Mouse (Mus musculus) lung, postnatal 36 days (tissue): ENCODE results near the gene Hjurp.

Experiments
- DNase-seq: peaks from one replicate; pipeline ENCODE4 v3.0.0; 2022; ENCODE audit warnings: mixed read lengths

The Hjurp gene

GRCm38 (mm10) chr1:88260114-88260513 lies 17.3 kb downstream of the Hjurp start:
- no peak for DNase-seq

GRCm38 (mm10) chr1:88259643-88260024 lies 17.8 kb downstream of the Hjurp start:
- DNase-seq = no peak

- DNase-seq = no peak
Observed at GRCm38 (mm10) chr1:88258881-88259642, 18.4 kb downstream of the Hjurp start.

- no peak for DNase-seq
Observed at GRCm38 (mm10) chr1:88258361-88258760, 19.1 kb downstream of the Hjurp start.

GRCm38 (mm10) chr1:88257681-88258080 lies 19.8 kb downstream of the Hjurp start:
- no peak for DNase-seq

- no peak for DNase-seq
Observed at GRCm38 (mm10) chr1:88256886-88257663, 20.4 kb downstream of the Hjurp start.

- no peak for DNase-seq
Observed at GRCm38 (mm10) chr1:88255989-88256754, 21.3 kb downstream of the Hjurp start.

- no peak for DNase-seq
Observed at GRCm38 (mm10) chr1:88255466-88255857, 22.0 kb downstream of the Hjurp start.

- DNase-seq = no peak
Observed at GRCm38 (mm10) chr1:88254793-88255465, 22.5 kb downstream of the Hjurp start.

- no peak for DNase-seq
Observed at GRCm38 (mm10) chr1:88253540-88253939, 23.9 kb downstream of the Hjurp start.

- no peak for DNase-seq
Observed at GRCm38 (mm10) chr1:88253106-88253505, 24.3 kb downstream of the Hjurp start.

GRCm38 (mm10) chr1:88250023-88250422 lies 27.4 kb downstream of the Hjurp start:
- DNase-seq = no peak

- no peak for DNase-seq
Observed at GRCm38 (mm10) chr1:88249596-88249995, 27.8 kb downstream of the Hjurp start.

- DNase-seq = no peak
Observed at GRCm38 (mm10) chr1:88248658-88249057, 28.8 kb downstream of the Hjurp start.

- DNase-seq = no peak
Observed at GRCm38 (mm10) chr1:88247660-88248059, 29.8 kb downstream of the Hjurp start.

GRCm38 (mm10) chr1:88246386-88246785 lies 31.0 kb downstream of the Hjurp start:
- DNase-seq = no peak

GRCm38 (mm10) chr1:88245881-88246280 lies 31.6 kb downstream of the Hjurp start:
- DNase-seq = no peak

GRCm38 (mm10) chr1:88243861-88244260 lies 33.6 kb downstream of the Hjurp start:
- DNase-seq = no peak

GRCm38 (mm10) chr1:88240579-88240978 lies 36.9 kb downstream of the Hjurp start:
- no peak for DNase-seq

GRCm38 (mm10) chr1:88240072-88240471 lies 37.4 kb downstream of the Hjurp start:
- no peak for DNase-seq

GRCm38 (mm10) chr1:88238771-88239170 lies 38.7 kb downstream of the Hjurp start:
- no peak for DNase-seq

GRCm38 (mm10) chr1:88237311-88237710 lies 40.1 kb downstream of the Hjurp start:
- DNase-seq = peak; percentile 48

- no peak for DNase-seq
Observed at GRCm38 (mm10) chr1:88235894-88236415, 41.5 kb downstream of the Hjurp start.
